Mouse (Mus musculus): Measurements from ENCODE around the gene Cfap299.
A peak's percentile ranks its signal among the peaks of the same experiment; 100 is the strongest.

Cfap299 gene

DNA sequence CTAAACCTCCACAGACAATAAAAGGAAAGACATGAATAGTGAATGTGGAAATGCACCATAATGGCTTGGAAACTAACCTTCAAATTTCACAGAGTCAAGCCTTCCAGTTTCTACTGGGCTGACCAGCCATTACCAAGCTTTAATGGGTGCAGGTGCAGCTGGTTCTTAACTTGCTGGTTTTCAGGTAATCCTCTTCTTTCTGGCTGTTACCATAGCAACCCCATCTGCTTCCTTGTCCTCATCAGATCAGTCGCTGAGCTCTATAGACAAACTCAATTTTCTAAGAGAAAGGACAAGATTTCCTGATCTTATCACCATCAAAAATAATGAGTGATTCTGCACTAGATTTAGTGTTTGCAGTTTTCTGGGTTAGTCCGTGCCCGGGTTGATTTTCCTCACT lies 287.8 kb downstream of the Cfap299 start:
- DNase-seq (ENCODE audit: low spot score in 2 of 2), result no peak

DNA sequence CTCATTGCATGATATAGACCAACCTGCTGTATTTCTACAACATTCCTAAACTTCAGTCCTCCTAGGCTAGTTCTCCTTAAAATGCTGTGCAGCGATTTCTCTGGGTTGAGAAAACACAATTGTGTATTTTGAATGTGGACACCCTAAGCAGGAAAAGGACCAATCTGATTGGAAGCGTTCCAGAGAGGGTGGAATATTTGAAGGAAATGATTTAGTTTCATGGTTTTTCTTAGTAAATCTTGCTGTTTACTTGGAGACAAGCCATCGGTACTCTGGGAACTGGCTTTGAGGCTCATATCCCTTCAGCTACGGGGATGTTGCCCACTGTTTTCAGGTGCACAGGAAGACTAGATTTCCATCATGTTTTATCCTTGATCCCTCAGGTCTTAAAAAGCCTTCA lies 288.3 kb downstream of the Cfap299 start:
- DNase-seq (ENCODE audit: low spot score in 2 of 2), result no peak

DNA sequence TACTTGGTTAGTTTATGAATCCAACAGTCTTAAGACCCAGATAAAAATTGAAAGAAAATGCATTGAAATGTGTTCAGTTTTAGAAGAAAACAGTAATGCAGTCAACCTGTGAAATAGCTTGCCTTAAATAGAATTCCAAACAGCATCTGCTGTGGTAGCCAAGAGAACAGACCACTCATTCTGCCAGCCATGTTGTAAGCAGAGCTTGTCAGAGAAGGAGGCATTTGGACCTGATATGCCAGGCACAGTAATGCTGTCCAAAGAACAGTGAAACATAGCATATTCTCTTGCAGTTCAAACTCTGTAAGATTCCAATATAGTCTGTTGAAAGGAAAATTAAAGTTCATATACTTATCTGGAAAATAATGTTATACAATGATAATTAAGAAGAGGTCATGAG lies 321.2 kb downstream of the Cfap299 start:
- DNase-seq (ENCODE audit: low spot score in 2 of 2), result no peak

GRCm38 (mm10) chr5:98651049-98651448 lies 321.9 kb downstream of the Cfap299 start:
- no peak for DNase-seq (ENCODE audit: low spot score in 2 of 2)

- no peak for DNase-seq (ENCODE audit: low spot score in 2 of 2)
Observed at GRCm38 (mm10) chr5:98688254-98688653, 359.1 kb downstream of the Cfap299 start.

DNA sequence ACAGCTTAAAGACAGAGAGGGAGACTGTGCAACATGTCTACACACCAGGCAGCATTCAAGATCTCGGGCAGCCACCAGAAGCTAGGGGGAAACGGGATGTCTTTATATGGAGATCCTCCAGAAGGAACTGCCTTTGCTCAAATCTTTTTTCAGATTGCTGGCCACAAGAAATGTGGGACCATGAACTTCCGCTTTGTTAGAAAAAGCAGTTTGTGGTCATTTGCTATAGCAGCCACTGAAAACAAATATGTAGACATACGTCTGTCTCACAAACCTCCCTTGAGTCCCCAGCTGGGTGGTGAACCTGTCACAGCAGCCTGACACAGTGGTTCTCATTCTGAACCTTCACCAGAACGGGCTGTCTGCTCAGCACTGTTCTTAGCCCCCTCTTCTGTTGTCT lies 363.0 kb downstream of the Cfap299 start:
- no peak for DNase-seq (ENCODE audit: low spot score in 2 of 2)

DNA sequence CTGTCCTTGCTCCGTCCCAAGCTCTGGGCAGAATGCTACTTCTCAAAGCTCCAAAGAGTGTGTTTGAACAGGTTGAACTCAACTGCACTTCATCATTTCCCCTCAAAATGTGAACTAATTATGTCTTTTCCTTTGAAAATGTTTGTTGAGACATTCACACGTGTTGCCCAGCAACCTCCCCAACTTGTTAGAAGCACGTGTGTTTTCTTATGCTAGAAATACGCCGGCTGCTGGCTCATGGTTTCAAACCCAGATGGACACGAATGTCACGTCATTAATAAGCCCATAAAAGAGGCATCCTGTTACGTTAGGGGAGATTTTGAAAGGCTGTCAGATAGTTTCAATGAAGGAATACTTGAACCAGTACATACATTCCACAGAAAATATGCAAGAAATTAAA lies 367.2 kb downstream of the Cfap299 start:
- no peak for DNase-seq (ENCODE audit: low spot score in 2 of 2)

- no peak for DNase-seq (ENCODE audit: low spot score in 2 of 2)
Observed at GRCm38 (mm10) chr5:98703963-98704362, 374.9 kb downstream of the Cfap299 start.

DNA sequence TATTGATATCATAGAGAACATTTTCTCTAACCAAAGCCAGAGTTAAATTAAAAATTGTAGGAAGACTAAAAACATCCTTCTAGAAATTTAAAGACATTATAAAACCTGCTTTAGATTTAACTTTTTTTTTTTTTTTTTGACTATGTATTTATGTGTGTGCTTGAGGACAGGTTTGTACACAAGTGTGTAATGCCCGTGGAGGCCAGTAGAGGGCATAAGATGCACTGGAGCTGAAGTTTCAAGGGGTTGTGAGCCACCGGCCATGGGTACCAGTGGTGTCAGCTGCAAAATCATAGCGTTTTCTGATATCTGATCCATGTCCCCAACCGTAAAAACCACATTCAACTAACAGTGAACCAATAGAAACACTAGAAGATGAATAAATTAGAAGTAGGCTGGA lies 377.5 kb downstream of the Cfap299 start:
- DNase-seq (ENCODE audit: low spot score in 2 of 2), result no peak

- DNase-seq (ENCODE audit: low spot score in 2 of 2), result no peak
Observed at GRCm38 (mm10) chr5:98715392-98715791, 386.3 kb downstream of the Cfap299 start.

DNA sequence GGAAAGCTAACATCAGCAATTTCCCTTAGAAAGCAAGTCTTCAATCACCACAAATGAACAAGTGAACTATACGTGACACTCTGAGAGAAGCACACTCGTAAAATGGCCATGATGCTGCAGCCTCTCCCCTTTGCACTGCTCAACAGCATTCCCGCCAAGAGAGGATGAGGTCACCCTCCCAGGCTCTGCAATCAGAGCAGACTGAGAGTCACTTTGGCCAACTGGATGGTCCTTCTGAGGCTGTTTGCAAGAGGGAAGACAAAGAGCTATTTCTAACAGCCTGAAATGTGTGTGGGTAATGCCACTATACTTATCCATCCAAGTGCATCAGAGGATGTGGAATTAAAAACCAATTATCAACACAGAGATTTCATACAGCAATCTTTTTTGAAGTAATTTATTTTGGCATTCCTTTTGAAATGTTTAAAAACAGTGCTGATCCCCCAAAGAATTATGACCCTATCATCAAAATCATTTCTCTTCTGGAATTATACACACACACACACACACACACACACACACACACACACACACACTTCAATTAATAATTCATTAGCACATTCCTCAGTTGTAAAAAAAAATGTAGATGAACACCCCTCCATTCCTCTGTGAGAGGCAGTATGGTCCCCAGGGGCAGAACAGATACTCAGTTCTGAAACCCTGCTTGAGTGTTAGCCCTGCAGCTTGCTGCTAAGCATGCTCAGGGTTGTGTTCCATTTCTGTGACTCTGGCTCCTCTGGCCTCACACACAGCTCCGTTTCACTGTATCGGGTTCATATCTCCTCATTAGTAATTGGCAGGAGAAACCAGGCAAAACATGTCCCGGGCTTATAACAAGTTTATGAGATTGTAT lies 403.3 kb downstream of the Cfap299 start:
- DNase-seq (ENCODE audit: low spot score in 2 of 2), result no peak

- DNase-seq (ENCODE audit: low spot score in 2 of 2), result no peak
Observed at GRCm38 (mm10) chr5:98733010-98733399, 403.9 kb downstream of the Cfap299 start.

DNA sequence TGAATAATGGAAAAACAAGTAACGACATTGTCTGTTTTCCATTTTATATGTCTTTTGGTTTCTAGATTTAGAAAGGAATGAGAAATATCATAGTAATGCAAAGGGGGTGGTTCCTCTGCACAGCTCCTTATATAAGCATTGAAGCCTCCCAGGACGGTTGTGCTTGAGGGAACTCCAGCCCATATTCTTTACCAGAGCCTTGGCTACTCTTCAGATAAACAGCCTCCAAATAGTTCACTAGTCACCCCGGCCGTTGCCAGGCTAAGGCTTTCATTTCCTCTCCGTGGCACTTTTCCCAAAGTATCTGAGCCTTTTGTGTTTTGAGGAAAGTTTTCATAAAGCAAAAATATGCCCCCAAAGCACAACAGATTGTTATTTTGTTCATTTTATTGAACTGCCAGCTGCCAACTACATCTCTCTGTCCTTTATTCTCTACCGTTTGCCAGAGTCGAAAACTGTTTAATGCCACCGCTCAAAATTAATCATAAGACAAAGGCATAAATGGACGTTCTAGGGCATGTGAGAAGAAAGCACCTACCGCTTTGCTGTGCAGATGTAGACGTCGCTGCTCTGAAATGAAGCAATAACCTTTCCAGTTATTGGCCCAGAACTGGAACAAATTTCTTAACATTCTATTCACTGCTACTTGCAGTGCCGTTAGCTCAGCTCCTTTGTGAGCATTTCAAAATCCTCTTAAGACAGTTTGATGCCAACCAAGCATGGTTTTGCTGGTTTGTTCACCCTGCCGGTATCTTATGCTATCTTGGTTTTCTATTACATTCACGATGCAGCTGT lies 433.0 kb downstream of the Cfap299 start:
- DNase-seq (ENCODE audit: low spot score in 2 of 2), result no peak

- DNase-seq (ENCODE audit: low spot score in 2 of 2), result no peak
Observed at GRCm38 (mm10) chr5:98778588-98778987, 449.5 kb downstream of the Cfap299 start.

- DNase-seq (ENCODE audit: low spot score in 2 of 2), result no peak
Observed at GRCm38 (mm10) chr5:98782066-98782465, 453.0 kb downstream of the Cfap299 start.

DNA sequence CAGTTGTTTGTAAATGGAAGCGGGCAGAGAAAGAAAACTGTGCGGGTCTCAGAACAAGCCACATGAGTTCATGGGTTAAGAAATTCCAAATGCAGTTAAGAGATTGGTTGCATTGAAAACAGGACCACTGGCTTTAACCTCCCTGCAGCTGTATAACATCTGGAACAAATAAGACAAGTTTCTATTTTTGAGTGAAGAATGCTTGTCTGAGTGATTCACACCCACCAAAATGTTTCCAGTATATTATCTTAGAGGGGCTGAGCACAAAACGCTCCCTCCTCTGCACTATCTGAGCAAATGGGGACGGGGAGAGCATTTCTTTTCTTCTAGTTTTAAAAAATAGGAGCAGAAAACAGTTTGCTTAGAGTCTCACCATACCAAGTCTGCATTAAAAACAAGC lies 458.6 kb downstream of the Cfap299 start:
- no peak for DNase-seq (ENCODE audit: low spot score in 2 of 2)

GRCm38 (mm10) chr5:98788568-98788967 lies 459.5 kb downstream of the Cfap299 start:
- DNase-seq (ENCODE audit: low spot score in 2 of 2), result peak; percentile 27 to 37

- DNase-seq (ENCODE audit: low spot score in 2 of 2), result no peak
Observed at GRCm38 (mm10) chr5:98790894-98791607, 461.9 kb downstream of the Cfap299 start.

DNA sequence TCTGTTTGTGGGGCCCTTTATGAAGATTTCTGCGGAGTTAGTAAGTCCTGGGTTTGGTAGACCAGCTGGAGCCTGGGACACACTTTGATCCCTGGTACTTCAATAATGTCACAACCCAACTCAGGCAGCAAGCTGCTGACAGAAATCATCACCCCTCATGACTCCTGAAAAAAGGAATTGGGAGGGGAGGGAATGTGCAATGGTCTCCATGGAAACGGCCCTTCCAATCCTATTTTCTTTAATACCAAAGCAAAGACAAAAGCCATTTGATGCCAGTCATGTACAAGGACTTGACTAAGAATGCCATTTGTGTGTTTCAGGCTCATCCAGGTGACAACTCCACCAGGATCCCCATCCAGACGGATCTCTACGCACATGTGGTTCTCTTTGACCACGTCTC lies 472.4 kb downstream of the Cfap299 start:
- no peak for DNase-seq (ENCODE audit: low spot score in 2 of 2)

DNA sequence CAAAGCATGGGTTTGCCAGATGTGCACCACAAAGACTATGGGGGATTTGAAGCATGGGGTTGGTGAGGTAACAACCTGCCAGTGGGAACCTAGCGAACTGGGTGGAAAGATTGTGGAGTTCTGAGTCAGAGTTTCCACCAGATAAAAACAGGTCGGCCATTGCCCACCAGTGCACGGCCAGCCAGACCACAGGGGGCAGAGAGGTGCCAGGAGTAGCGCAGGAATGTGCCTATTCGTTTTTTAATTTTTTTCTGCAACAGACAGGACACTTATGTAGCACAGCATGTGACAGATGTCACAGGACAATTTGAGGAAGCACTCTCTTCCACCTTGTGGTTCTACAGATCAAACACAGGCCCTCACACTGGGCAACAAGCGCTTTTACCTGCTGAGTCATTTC lies 475.7 kb downstream of the Cfap299 start:
- no peak for DNase-seq (ENCODE audit: low spot score in 2 of 2)

DNA sequence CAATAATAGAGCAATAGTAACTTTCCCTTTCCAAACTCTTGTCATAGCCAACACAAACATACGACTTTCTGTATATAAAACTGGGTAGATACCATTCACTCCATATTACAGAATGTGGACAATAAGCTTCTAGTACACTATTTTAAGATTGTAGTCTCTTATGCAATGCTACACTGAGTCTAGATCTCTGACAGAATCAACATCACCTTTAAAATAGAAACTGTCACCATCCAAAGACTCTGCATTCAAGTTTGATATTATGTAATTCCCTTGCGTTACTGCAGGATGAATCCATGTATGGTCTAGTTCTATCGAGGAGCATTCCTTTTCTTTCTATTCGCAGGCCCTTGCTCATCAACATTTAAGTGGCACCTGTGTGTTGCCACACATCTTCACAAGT lies 477.4 kb downstream of the Cfap299 start:
- no peak for DNase-seq (ENCODE audit: low spot score in 2 of 2)

DNA sequence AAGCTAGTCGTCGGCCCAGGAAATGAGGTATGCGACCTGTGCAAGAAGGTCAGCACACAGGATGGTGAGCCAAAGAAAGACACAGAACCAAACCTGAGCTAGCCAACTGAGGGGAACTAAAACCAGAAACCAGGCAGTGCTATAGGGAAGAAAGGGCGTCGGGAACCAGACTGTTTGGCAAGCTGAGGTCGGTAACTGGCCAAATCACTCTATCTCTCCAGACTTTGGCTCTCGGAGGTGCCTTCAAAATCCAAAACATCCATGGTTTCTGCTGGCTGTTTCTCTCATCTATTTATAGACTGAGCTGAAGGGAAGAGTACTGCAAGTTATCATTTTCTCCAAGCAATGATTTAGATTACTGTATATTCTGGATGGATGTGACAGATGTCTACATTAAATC lies 477.9 kb downstream of the Cfap299 start:
- DNase-seq (ENCODE audit: low spot score in 2 of 2), result no peak

Data from right cerebral cortex, adult 2 months (tissue).